Mouse (Mus musculus) embryo, embryonic 10 days (tissue): Measurements from ENCODE around the gene Prr7.
"Not testable (repeated sequence)": the region's sequence is repeated elsewhere in the genome, so short reads cannot be mapped to it uniquely, and the experiment has no call there.

ENCODE experiments used
- DNase-seq: peaks from one replicate; pipeline ENCODE4 v3.0.0-alpha.2; 2015; ENCODE audit warnings: low spot score

Prr7 gene

GRCm38 (mm10) chr13:55464027-55464884 lies at the start of gene Prr7:
Gene Prr7 (plus strand): TSS chr13:55464267.
- peak; percentile 82 for DNase-seq

- DNase-seq = peak; percentile 73
These were observed 49.2 kb upstream of the Prr7 start, which contains the start of gene Pfn3 for GRCm38 (mm10) chr13:55414743-55415380. Gene Pfn3 (minus strand): TSS chr13:55415232.

GRCm38 (mm10) chr13:55418004-55418403 lies 46.1 kb upstream of the Prr7 start:
- peak; percentile 83 for DNase-seq

- no peak for DNase-seq
These were observed 44.9 kb upstream of the Prr7 start for GRCm38 (mm10) chr13:55419142-55419541.

GRCm38 (mm10) chr13:55420018-55420932 lies 43.8 kb upstream of the Prr7 start:
- no peak for DNase-seq

GRCm38 (mm10) chr13:55420933-55421800 lies 42.9 kb upstream of the Prr7 start:
- peak; percentile 86 for DNase-seq

- no peak for DNase-seq
These were observed 37.5 kb upstream of the Prr7 start, which contains the start of gene F12 for GRCm38 (mm10) chr13:55426613-55427012. Gene F12 (minus strand): TSS chr13:55426793.

GRCm38 (mm10) chr13:55429226-55429888 lies 34.7 kb upstream of the Prr7 start:
- DNase-seq = no peak

GRCm38 (mm10) chr13:55430566-55430965 lies 33.5 kb upstream of the Prr7 start:
- DNase-seq = no peak

- DNase-seq = no peak
These were observed 32.0 kb upstream of the Prr7 start for GRCm38 (mm10) chr13:55431889-55432685.

- DNase-seq = not testable (repeated sequence)
These were observed 26.9 kb upstream of the Prr7 start for GRCm38 (mm10) chr13:55437111-55437629.

GRCm38 (mm10) chr13:55443799-55444285 lies 20.2 kb upstream of the Prr7 start:
- no peak for DNase-seq

- peak; percentile 81 for DNase-seq
These were observed 19.7 kb upstream of the Prr7 start for GRCm38 (mm10) chr13:55444286-55444936.

GRCm38 (mm10) chr13:55444937-55445315 lies 19.1 kb upstream of the Prr7 start, which contains the start of gene Grk6:
Gene Grk6 (plus strand): TSS chr13:55445072.
- DNase-seq = peak; percentile 99

GRCm38 (mm10) chr13:55445361-55446091 lies 18.5 kb upstream of the Prr7 start:
- peak; percentile 49 for DNase-seq

GRCm38 (mm10) chr13:55446483-55447105 lies 17.5 kb upstream of the Prr7 start:
- DNase-seq = no peak

GRCm38 (mm10) chr13:55447543-55447943 lies 16.5 kb upstream of the Prr7 start:
- DNase-seq = no peak
